Mouse (Mus musculus) kidney, embryonic 16.5 days (tissue): ENCODE results near the gene Osbpl10. TPM values are rescaled to one million over a fixed set of nuclear protein-coding genes. Genes with fewer than 3 reads are reported as not detected.

ENCODE experiments used
- polyA plus RNA-seq: library from polyadenylated mRNA; unstranded; fragments of >200 nt; fragmentation: Nextera tagmentation; extraction: Ambion mirVana; gene quantifications from 2 replicates; pipeline ENCODE4 v1.2.1, GENCODE M21; 2015

The Osbpl10 gene
- polyA plus RNA-seq, 1 experiment from 2014 or later, result 2.8 TPM

Other genes starting within 250 kb of the Osbpl10 start
- gene Cmtm6, start 247.5 kb upstream of the Osbpl10 start, polyA plus RNA-seq, result 67.0 and 73.5 TPM in 2 replicates
- gene Cmtm7, start 196.7 kb upstream of the Osbpl10 start, polyA plus RNA-seq, result 111 and 117 TPM in 2 replicates
- gene Cmtm8, start 134.4 kb upstream of the Osbpl10 start, polyA plus RNA-seq, result 39.6 and 42.2 TPM in 2 replicates
- gene Gpd1l, start 44.6 kb upstream of the Osbpl10 start, polyA plus RNA-seq, result 20.8 and 22.9 TPM in 2 replicates
- 241 and 422 TPM in 2 replicates for gene Rps27rt, start 4.2 kb downstream of the Osbpl10 start, polyA plus RNA-seq